Mouse (Mus musculus) ES-E14 (cell line): ENCODE results near the gene Gm7029. TPM values are rescaled to one million over a fixed set of nuclear protein-coding genes. Genes with fewer than 3 reads are reported as not detected.
A peak's percentile ranks its signal among the peaks of the same experiment; 100 is the strongest.
"Not testable (repeated sequence)": the region's sequence is repeated elsewhere in the genome, so short reads cannot be mapped to it uniquely, and the experiment has no call there.

Experiments
- DNase-seq: peaks from one replicate; pipeline ENCODE4 v3.0.0-alpha.2; 2013; ENCODE audit warnings: low read depth, low spot score
- H3K27ac ChIP-seq: 2 replicates; pipeline ENCODE4 v1.5.1; 2012; ENCODE audit warnings: low read depth, mild to moderate bottlenecking, low read length, moderate library complexity, mixed read lengths; ENCODE audit not compliant: poor library complexity, insufficient read depth, severe bottlenecking
- H3K36me3 ChIP-seq: 2 replicates; pipeline ENCODE4 v1.6.1; 2012; ENCODE audit warnings: mild to moderate bottlenecking, low read length, moderate library complexity, mixed read lengths; ENCODE audit not compliant: control insufficient read depth, poor library complexity, insufficient read depth, severe bottlenecking
- H3K4me1 ChIP-seq, 2 experiments: fragments of 150-350 bp in 1 of 2; sonication (generic) in 1 of 2; 2 replicates each; pipeline ENCODE4 v1.6.1; 2012; ENCODE audit warnings: low read length in 2 of 2, mild to moderate bottlenecking in 1 of 2, mixed read lengths in 1 of 2; ENCODE audit not compliant: control insufficient read depth in 2 of 2, insufficient read depth in 2 of 2, poor library complexity in 1 of 2
- H3K4me3 ChIP-seq, 2 experiments: fragments of 150-350 bp in 1 of 2; sonication (generic) in 1 of 2; 2 replicates each; pipeline ENCODE4 v1.5.1; 2012; ENCODE audit warnings: low read length in 2 of 2, low read depth in 1 of 2, mild to moderate bottlenecking in 1 of 2, mixed read lengths in 1 of 2; ENCODE audit not compliant: insufficient read depth in 1 of 2, poor library complexity in 1 of 2, severe bottlenecking in 1 of 2
- H3K9ac ChIP-seq: 2 replicates; pipeline ENCODE4 v1.6.1; 2012; ENCODE audit warnings: low read depth, mild to moderate bottlenecking, low read length, mixed read lengths; ENCODE audit not compliant: poor library complexity, insufficient read depth, severe bottlenecking
- H3K9me3 ChIP-seq: fragments of 150-350 bp; sonication (generic); 2 replicates; pipeline ENCODE4 v1.6.1; 2012; ENCODE audit warnings: low read depth, mild to moderate bottlenecking, low read length; ENCODE audit not compliant: control insufficient read depth, insufficient read depth
- CHD2 ChIP-seq: IDR thresholded peaks from 2 replicates; pipeline ENCODE4 v1.6.1; 2014; ENCODE audit warnings: mild to moderate bottlenecking, low read depth, low read length, inconsistent platforms
- HCFC1 ChIP-seq: IDR thresholded peaks from 2 replicates; pipeline ENCODE4 v1.6.1; 2012; ENCODE audit warnings: low read length, inconsistent platforms, borderline replicate concordance; ENCODE audit not compliant: insufficient read depth
- MAFK ChIP-seq: IDR thresholded peaks from 2 replicates; pipeline ENCODE4 v1.6.1; 2014; ENCODE audit warnings: mild to moderate bottlenecking, low read depth, low read length, inconsistent platforms; ENCODE audit not compliant: insufficient read depth
- ZC3H11A ChIP-seq: IDR thresholded peaks from 2 replicates; pipeline ENCODE4 v1.6.1; 2012; ENCODE audit warnings: low read depth, mild to moderate bottlenecking, inconsistent platforms, low read length, borderline replicate concordance
- ZNF384 ChIP-seq: IDR thresholded peaks from 2 replicates; pipeline ENCODE4 v1.6.1; 2012; ENCODE audit warnings: low read depth, low read length, inconsistent platforms
- in situ Hi-C, 2 experiments: fragments of 600-800 bp; cut with MboI; formaldehyde crosslinking; loops; one replicate each; pipeline ENCODE4 v1.15.1; 2025; ENCODE audit warnings: low sequenced_read_pairs in 2 of 2, inconsistent platforms in 1 of 2; ENCODE audit not compliant: unreplicated experiment in 2 of 2
- total RNA-seq: library from RNA; depleted of rRNA; stranded (reverse); fragments of 300-350 nt; gene quantifications from 2 replicates; pipeline ENCODE4 v1.2.3, GENCODE M21; 2012

Gm7029 gene
- total RNA-seq, 1 experiment = 11.6 TPM

- H3K36me3 ChIP-seq = no peaks in the 10 kb centered on the region
- peak overlapping the region; percentile 87 for H3K27ac ChIP-seq
- H3K4me1 ChIP-seq = peaks cover 14 to 30% of the 10 kb centered on the region in 2 experiments
- TF ChIP-seq ZNF384 (peak; percentile 88; the same call in 1 of the 2 replicates), ZC3H11A (no peak)
- H3K9me3 ChIP-seq = no peaks in the 10 kb centered on the region
- in situ Hi-C loops = no loop called here
- H3K4me3 ChIP-seq = no peak overlapping the region
- no peak for DNase-seq
- peak overlapping the region; percentile 55; the same call in 1 of the 2 replicates for H3K9ac ChIP-seq
Measured at GRCm38 (mm10) chr17:33901653-33902052, 28.0 kb downstream of the Gm7029 start.

GRCm38 (mm10) chr17:33902079-33902478 lies 28.4 kb downstream of the Gm7029 start:
- no peak for DNase-seq
- Histone ChIP-seq H3K4me1 (peaks cover 14 to 31% of the 10 kb centered on the region in 2 experiments), H3K36me3 (no peaks in the 10 kb centered on the region), H3K9me3 (no peaks in the 10 kb centered on the region), H3K27ac (peak overlapping the region; percentile 87), H3K9ac (peak overlapping the region; percentile 47; the same call in 1 of the 2 replicates), H3K4me3 (no peak overlapping the region)
- TF ChIP-seq ZNF384 (peak; percentile 67), ZC3H11A (no peak), CHD2 (no peak)
- in situ Hi-C loops = no loop called here

- Histone ChIP-seq H3K27ac (peak overlapping the region; percentile 87), H3K36me3 (no peaks in the 10 kb centered on the region), H3K4me1 (peaks cover 14 to 31% of the 10 kb centered on the region in 2 experiments), H3K9ac (peak overlapping the region; percentile 47; the same call in 1 of the 2 replicates), H3K4me3 (no peak overlapping the region), H3K9me3 (no peaks in the 10 kb centered on the region)
- no peak for TF ChIP-seq CHD2
- TF ChIP-seq ZNF384 = no peak
- no peak for TF ChIP-seq ZC3H11A
- TF ChIP-seq HCFC1 = no peak
- no peak for TF ChIP-seq MAFK
- no peak for DNase-seq
- in situ Hi-C loops = no loop called here
Measured at GRCm38 (mm10) chr17:33902491-33902890, 28.9 kb downstream of the Gm7029 start.

GRCm38 (mm10) chr17:33903911-33904651 lies 30.4 kb downstream of the Gm7029 start:
- in situ Hi-C loops, H3K36me3 ChIP-seq, H3K9me3 ChIP-seq, DNase-seq: not testable (repeated sequence)
- H3K4me3 ChIP-seq = peak overlapping the region in 1 of 2 experiments; percentile 24; a peak in 2 of 4 replicates
- H3K9ac ChIP-seq = peak overlapping the region; percentile 65; the same call in 1 of the 2 replicates
- peaks cover 8 to 31% of the 10 kb centered on the region in 2 experiments; a peak in 3 of 4 replicates for H3K4me1 ChIP-seq
- H3K27ac ChIP-seq = peak overlapping the region; percentile 87

GRCm38 (mm10) chr17:33904835-33905234 lies 31.2 kb downstream of the Gm7029 start, which contains the start of gene Platr17:
TSS of gene Platr17 (plus strand) at chr17:33905135.
- Histone ChIP-seq H3K27ac (peak within 1 kb of the TSS; percentile 89), H3K4me1 (peaks cover 4 to 31% of the 10 kb centered on the region in 2 experiments; a peak in 3 of 4 replicates), H3K9ac (peak within 1 kb of the TSS; percentile 76), H3K4me3 (peak within 1 kb of the TSS; percentile 38 to 50)
- DNase-seq, H3K36me3 ChIP-seq, in situ Hi-C loops, H3K9me3 ChIP-seq: not testable (repeated sequence)
